Mouse (Mus musculus) left cerebral cortex, postnatal 14 days (tissue): ENCODE measurements around the gene Smco4. TPM values are rescaled to one million over a fixed set of nuclear protein-coding genes. Genes with fewer than 3 reads are reported as not detected.
"Not testable (repeated sequence)": the region's sequence is repeated elsewhere in the genome, so short reads cannot be mapped to it uniquely, and the experiment has no call there.

Experiments used
- DNase-seq, 2 experiments: peaks; one replicate each; pipeline ENCODE4 v3.0.0; 2021 to 2022; ENCODE audit warnings: low spot score in 2 of 2, mixed read lengths in 1 of 2
- intact Hi-C: fragments of 180-260 bp; cut with DNase I; formaldehyde crosslinking; loops from one replicate; pipeline ENCODE4 v1.15.1; 2025
- total RNA-seq, 2 experiments: library from RNA; stranded (reverse); gene quantifications; 2 replicates each; pipeline ENCODE4 v1.2.3; 2021

Smco4 gene
- total RNA-seq, 2 experiments from 2014 or later = 3.6 to 4.3 TPM

- intact Hi-C loops = no loop called here
- no peak for DNase-seq
Measured at GRCm38 (mm10) chr9:15534110-15534509, 40.9 kb downstream of the Smco4 start.

- intact Hi-C loops = no loop called here
- DNase-seq = no peak
Measured at GRCm38 (mm10) chr9:15535418-15535817, 42.2 kb downstream of the Smco4 start.

GRCm38 (mm10) chr9:15536861-15537426 is 43.7 kb downstream of the Smco4 start:
- intact Hi-C loops = no loop called here
- DNase-seq = no peak

GRCm38 (mm10) chr9:15537455-15538048 is 44.3 kb downstream of the Smco4 start:
- DNase-seq = no peak
- intact Hi-C loops = no loop called here

- no peak for DNase-seq
- intact Hi-C loops = no loop called here
Measured at GRCm38 (mm10) chr9:15538979-15539533, 45.8 kb downstream of the Smco4 start.

GRCm38 (mm10) chr9:15541735-15542354 is 48.6 kb downstream of the Smco4 start:
- DNase-seq = no peak
- intact Hi-C loops = no loop called here

GRCm38 (mm10) chr9:15550461-15550961 is 57.3 kb downstream of the Smco4 start:
- no peak for DNase-seq
- intact Hi-C loops = no loop called here

GRCm38 (mm10) chr9:15551073-15551472 is 57.8 kb downstream of the Smco4 start:
- intact Hi-C loops, DNase-seq: not testable (repeated sequence)

- intact Hi-C loops = no loop called here
- peak in 1 of 2 experiments; percentile 32 for DNase-seq
Measured at GRCm38 (mm10) chr9:15551933-15552851, 59.0 kb downstream of the Smco4 start.

GRCm38 (mm10) chr9:15553322-15553721 is 60.1 kb downstream of the Smco4 start:
- intact Hi-C loops = no loop called here
- no peak for DNase-seq

GRCm38 (mm10) chr9:15560451-15560850 is 67.2 kb downstream of the Smco4 start:
- peak in 1 of 2 experiments; percentile 19 for DNase-seq
- intact Hi-C loops = no loop called here

- DNase-seq = no peak
- intact Hi-C loops = no loop called here
Measured at GRCm38 (mm10) chr9:15562353-15562752, 69.1 kb downstream of the Smco4 start.

- intact Hi-C loops = no loop called here
- DNase-seq = no peak
Measured at GRCm38 (mm10) chr9:15574750-15575454, 81.7 kb downstream of the Smco4 start.

- no peak for DNase-seq
- intact Hi-C loops = no loop called here
Measured at GRCm38 (mm10) chr9:15578427-15578826, 85.2 kb downstream of the Smco4 start.

GRCm38 (mm10) chr9:15578946-15579345 is 85.7 kb downstream of the Smco4 start:
- no peak for DNase-seq
- intact Hi-C loops = no loop called here

GRCm38 (mm10) chr9:15580176-15580575 is 86.9 kb downstream of the Smco4 start:
- DNase-seq = no peak
- intact Hi-C loops = no loop called here

- no peak for DNase-seq
- intact Hi-C loops = no loop called here
Measured at GRCm38 (mm10) chr9:15582026-15582425, 88.8 kb downstream of the Smco4 start.

- intact Hi-C loops = no loop called here
- no peak for DNase-seq
Measured at GRCm38 (mm10) chr9:15584209-15584608, 91.0 kb downstream of the Smco4 start.

GRCm38 (mm10) chr9:15585956-15586355 is 92.7 kb downstream of the Smco4 start:
- DNase-seq = no peak
- intact Hi-C loops = no loop called here
